Mouse (Mus musculus) urinary bladder, postnatal 14 days (tissue): ENCODE measurements at regions not wholly inside any gene's neighbourhood (a gene's known extent, or its start where the extent isn't known, plus 50 kb on each side); places are given as distances from the start of the nearest gene placed in this dataset.
A peak's percentile ranks its signal among the peaks of the same experiment; 100 is the strongest.

ENCODE experiments used
- DNase-seq: peaks from one replicate; pipeline ENCODE4 v3.0.0; 2021; ENCODE audit warnings: low spot score

DNA sequence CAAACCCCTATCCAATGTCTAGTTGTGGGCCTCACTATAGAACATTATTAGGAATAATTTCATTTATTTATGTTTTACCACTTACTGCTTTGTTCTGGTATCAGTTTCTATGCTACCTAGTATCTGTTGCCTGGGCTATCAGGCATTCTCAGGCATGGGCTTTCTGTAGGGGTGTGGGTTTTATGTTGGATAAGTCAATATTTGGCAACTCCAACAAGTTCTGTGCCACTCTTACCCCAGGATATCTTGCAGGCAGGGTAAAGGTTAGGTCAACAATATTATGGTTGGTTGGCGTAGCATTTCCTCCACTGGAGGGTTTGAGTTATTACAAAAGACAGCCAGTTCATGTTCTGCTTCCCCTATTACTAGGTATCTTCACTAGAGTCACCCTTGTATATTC, 65.8 kb downstream of the Smim10l1 start:
- no peak for DNase-seq

DNA sequence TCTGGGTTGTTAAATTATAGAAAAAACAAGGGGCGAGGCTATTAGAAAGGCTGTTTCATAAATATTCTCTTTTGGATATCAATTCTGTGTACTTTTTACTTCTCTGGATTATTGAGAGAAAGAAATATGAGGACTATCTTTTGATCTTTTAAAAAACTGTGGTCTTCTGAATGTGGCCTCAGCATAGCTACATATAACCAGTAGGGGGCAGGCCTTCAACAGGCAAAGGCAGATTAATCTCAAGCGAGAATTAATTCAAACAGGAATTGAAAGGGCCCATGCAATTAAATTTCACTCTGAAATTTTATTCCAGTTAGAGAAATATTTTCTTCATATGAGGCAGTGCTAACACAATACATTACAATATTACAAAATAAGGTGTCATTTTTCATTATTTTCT, 66.6 kb downstream of the Smim10l1 start:
- no peak for DNase-seq

DNA sequence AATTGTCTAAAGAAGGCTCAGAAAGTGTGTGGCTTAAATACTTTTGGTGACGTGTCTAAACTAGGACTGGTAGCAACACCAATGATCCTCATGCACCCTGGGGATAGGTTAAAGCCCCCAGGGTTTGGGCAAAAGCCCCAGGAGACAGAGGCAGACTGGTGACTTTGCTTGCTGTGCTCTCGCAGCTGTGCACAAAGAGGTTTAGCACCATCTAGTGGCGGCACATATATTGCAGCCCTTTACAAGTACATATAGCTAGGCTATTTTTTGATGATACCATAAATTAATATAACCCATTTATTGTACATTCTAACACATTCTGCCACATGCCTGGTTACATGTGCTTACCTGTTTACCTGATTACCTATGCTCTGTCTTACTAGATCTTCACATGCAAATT, 85.8 kb upstream of the 5530400C23Rik start:
- DNase-seq, result peak; percentile 60
